Mouse (Mus musculus) midbrain, embryonic 14.5 days (tissue): ENCODE results near the gene Rnase4. TPM values are rescaled to one million over a fixed set of nuclear protein-coding genes. Genes with fewer than 3 reads are reported as not detected.

Experiments
- ATAC-seq: fragments of 200-750 bp; cut with Nextera tagmentation; 2 replicates; pipeline ENCODE4 v1.8.0; 2017; ENCODE audit warnings: moderate number of reproducible peaks, moderate library complexity; ENCODE audit not compliant: low FRiP score, low TSS enrichment
- DNase-seq: peaks from one replicate; pipeline ENCODE4 v3.0.0-alpha.2; 2015
- H3K27ac ChIP-seq: fragments of 300-500 bp; sonication (generic); replicated peaks from 2 replicates; pipeline ENCODE4 v1.5.1; 2014; ENCODE audit warnings: mild to moderate bottlenecking, low read depth, low read length, moderate library complexity
- H3K27me3 ChIP-seq: fragments of 300-500 bp; sonication (generic); 2 replicates; pipeline ENCODE4 v1.6.1; 2014; ENCODE audit warnings: low read length, control low read depth, mixed read lengths; ENCODE audit not compliant: control insufficient read depth, insufficient read depth
- H3K36me3 ChIP-seq: fragments of 300-500 bp; sonication (generic); 2 replicates; pipeline ENCODE4 v1.6.1; 2014; ENCODE audit warnings: low read length, control low read depth; ENCODE audit not compliant: control insufficient read depth, insufficient read depth
- H3K4me1 ChIP-seq: fragments of 300-500 bp; sonication (generic); 2 replicates; pipeline ENCODE4 v1.6.1; 2014; ENCODE audit warnings: mild to moderate bottlenecking, antibody characterized with exemption, low read length, control low read depth; ENCODE audit not compliant: control insufficient read depth, insufficient read depth
- H3K4me2 ChIP-seq: fragments of 300-500 bp; sonication (generic); 2 replicates; pipeline ENCODE4 v1.6.1; 2014; ENCODE audit warnings: mild to moderate bottlenecking, low read length, moderate library complexity
- H3K4me3 ChIP-seq: fragments of 300-500 bp; sonication (generic); replicated peaks from 2 replicates; pipeline ENCODE4 v1.5.1; 2014; ENCODE audit warnings: low read depth, low read length
- H3K9ac ChIP-seq: fragments of 300-500 bp; sonication (generic); replicated peaks from 2 replicates; pipeline ENCODE4 v1.6.1; 2014; ENCODE audit warnings: mild to moderate bottlenecking, low read length, moderate library complexity
- H3K9me3 ChIP-seq: fragments of 300-500 bp; sonication (generic); 2 replicates; pipeline ENCODE4 v1.6.1; 2016; ENCODE audit warnings: low read length, control low read depth, mixed read lengths; ENCODE audit not compliant: control insufficient read depth
- WGBS: fragments of 180-500 bp; shearing (Covaris S2); extraction: QIAGEN DNeasy Blood & Tissue Kit; methylation state at CpG from one replicate; pipeline ENCODE4 v1.1.7; 2014; 5-methylcytosine and 5-hydroxymethylcytosine counted together
- polyA plus RNA-seq: library from polyadenylated mRNA; unstranded; fragments of >200 nt; fragmentation: Nextera tagmentation; extraction: Ambion mirVana; gene quantifications from 2 replicates; pipeline ENCODE4 v1.2.1, GENCODE M21; 2014

Rnase4 gene
- polyA plus RNA-seq, 1 experiment from 2014 or later, result 12.7 TPM

- DNase-seq, result no peak
Observed at GRCm38 (mm10) chr14:51085086-51085485, 5.8 kb upstream of the Rnase4 start.

DNA sequence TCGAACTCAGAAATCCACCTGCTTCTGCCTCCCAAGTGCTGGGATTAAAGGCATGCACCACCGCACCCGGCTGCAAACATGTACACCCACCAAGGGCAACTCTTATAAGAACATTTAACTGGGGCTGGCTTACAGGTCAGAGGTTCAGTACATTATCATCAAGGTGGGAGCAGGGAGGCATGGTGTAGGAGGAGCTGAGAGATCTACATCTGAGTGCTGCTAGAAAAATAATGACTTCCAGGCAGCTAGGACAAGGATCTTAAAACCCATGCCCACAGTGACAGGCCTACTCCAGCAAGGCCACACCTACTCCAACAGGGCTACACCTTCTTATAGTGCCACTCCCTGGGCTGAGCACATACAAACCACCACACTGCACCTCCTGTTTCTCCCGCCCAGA, 5.0 kb upstream of the Rnase4 start:
- Histone ChIP-seq H3K4me3 (no peak overlapping the region), H3K4me1 (0 out of 2 replicates have a peak, but pooled peaks cover 10% of the 10 kb centered on the region)

More at GRCm38 (mm10) chr14:51085086-51085485, 5.8 kb upstream of the Rnase4 start:
- 0 out of 2 replicates have a peak, but pooled peaks cover 10% of the 10 kb centered on the region for H3K4me1 ChIP-seq
- no peaks in the 10 kb centered on the region for H3K36me3 ChIP-seq
- H3K27ac ChIP-seq, result no peak overlapping the region
- no peak overlapping the region for H3K9ac ChIP-seq
- H3K27me3 ChIP-seq, result peaks cover 15% of the 10 kb centered on the region
- no peak overlapping the region for H3K4me2 ChIP-seq
- H3K4me3 ChIP-seq, result no peak overlapping the region
- no peak for ATAC-seq
- no peaks in the 10 kb centered on the region for H3K9me3 ChIP-seq
- 86% methylated on average over 2 of the region's 2 CpGs for WGBS

GRCm38 (mm10) chr14:51087762-51088161, 3.1 kb upstream of the Rnase4 start:
- 0 out of 2 replicates have a peak, but pooled peaks cover 10% of the 10 kb centered on the region for H3K4me1 ChIP-seq
- WGBS, result 9% methylated on average over 9 of the region's 9 CpGs
- H3K4me2 ChIP-seq, result peak overlapping the region; percentile 76
- no peak overlapping the region for H3K27ac ChIP-seq
- peak overlapping the region; percentile 67 for H3K4me3 ChIP-seq
- H3K9ac ChIP-seq, result 0 out of 2 replicates have a peak overlapping the region, but pooled peaks have one; percentile 59
- DNase-seq (peak; percentile 31), ATAC-seq (no peak)
- H3K9me3 ChIP-seq, result no peaks in the 10 kb centered on the region
- H3K36me3 ChIP-seq, result no peaks in the 10 kb centered on the region
- H3K27me3 ChIP-seq, result peaks cover 15% of the 10 kb centered on the region

More for the DNA sequence above, 5.0 kb upstream of the Rnase4 start:
- ATAC-seq, result no peak
- H3K4me2 ChIP-seq, result no peak overlapping the region
- DNase-seq, result no peak
- no peaks in the 10 kb centered on the region for H3K9me3 ChIP-seq
- H3K36me3 ChIP-seq, result no peaks in the 10 kb centered on the region
- no peak overlapping the region for H3K27ac ChIP-seq
- no peak overlapping the region for H3K9ac ChIP-seq
- WGBS, result 82% methylated on average over 4 of the region's 4 CpGs
- H3K27me3 ChIP-seq, result peaks cover 15% of the 10 kb centered on the region

DNA sequence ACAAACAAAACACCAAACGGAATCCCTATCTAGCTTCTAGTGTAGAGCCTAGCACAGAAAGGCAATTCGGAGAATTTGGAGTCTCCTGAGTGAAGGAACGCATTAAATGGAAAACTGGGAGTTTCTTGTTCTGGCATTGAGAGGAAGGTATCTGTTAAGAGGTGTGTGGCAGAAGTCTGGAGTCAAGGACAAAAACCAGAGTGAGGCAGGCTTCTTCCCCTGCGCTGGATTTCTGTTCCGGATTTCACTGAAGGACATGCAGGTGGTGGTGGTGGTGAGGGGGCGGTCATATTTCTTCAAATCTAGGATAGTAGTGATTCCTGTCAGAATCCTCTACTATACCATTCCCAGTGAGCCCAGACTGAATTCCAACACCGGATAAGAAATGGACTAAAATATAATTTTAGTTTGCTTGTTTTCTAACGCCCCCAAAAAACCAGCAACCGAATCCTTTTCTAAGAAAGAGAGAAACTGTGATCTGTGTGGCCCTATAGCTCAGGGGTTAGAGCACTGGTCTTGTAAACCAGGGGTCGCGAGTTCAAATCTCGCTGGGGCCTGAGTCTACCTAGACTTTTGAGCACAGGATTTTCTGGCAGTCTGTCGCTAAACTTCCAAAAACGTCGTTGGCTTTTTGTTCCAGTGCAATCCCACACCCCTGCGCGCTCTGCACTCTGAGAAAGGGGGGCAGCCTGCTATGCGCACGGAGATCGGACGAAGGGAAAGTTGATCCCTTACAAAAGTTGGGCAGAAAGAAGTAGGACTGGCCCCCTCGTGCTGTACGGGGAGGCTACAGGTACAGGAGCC, 2.5 kb upstream of the Rnase4 start:
- Histone ChIP-seq H3K27ac (peak overlapping the region; percentile 46), H3K4me1 (0 out of 2 replicates have a peak, but pooled peaks cover 6% of the 10 kb centered on the region), H3K4me3 (peak overlapping the region; percentile 67), H3K9me3 (no peaks in the 10 kb centered on the region), H3K4me2 (peak overlapping the region; percentile 76), H3K27me3 (peaks cover 10% of the 10 kb centered on the region), H3K9ac (peak overlapping the region; percentile 59), H3K36me3 (no peaks in the 10 kb centered on the region)
- peak; percentile 86 for DNase-seq
- ATAC-seq, result peak; percentile 55
- WGBS, result under 1% methylated on average over 23 of the region's 23 CpGs

GRCm38 (mm10) chr14:51088970-51089673, 1.8 kb upstream of the Rnase4 start:
- WGBS, result under 1% methylated on average over 34 of the region's 34 CpGs
- H3K4me3 ChIP-seq, result peak overlapping the region; percentile 67
- peak overlapping the region; percentile 46 for H3K27ac ChIP-seq
- H3K9me3 ChIP-seq, result no peaks in the 10 kb centered on the region
- no peaks in the 10 kb centered on the region for H3K36me3 ChIP-seq
- peaks cover 4% of the 10 kb centered on the region; the same call in 1 of the 2 replicates for H3K27me3 ChIP-seq
- no peaks in the 10 kb centered on the region for H3K4me1 ChIP-seq
- peak; percentile 94 for ATAC-seq
- peak; percentile 97 for DNase-seq
- peak overlapping the region; percentile 76 for H3K4me2 ChIP-seq
- H3K9ac ChIP-seq, result peak overlapping the region; percentile 59

GRCm38 (mm10) chr14:51089674-51090076, 1.2 kb upstream of the Rnase4 start:
- Histone ChIP-seq H3K4me3 (peak overlapping the region; percentile 67), H3K4me1 (no peaks in the 10 kb centered on the region), H3K27me3 (no peaks in the 10 kb centered on the region), H3K9ac (peak overlapping the region; percentile 50), H3K9me3 (no peaks in the 10 kb centered on the region), H3K36me3 (no peaks in the 10 kb centered on the region), H3K27ac (peak overlapping the region; percentile 66), H3K4me2 (peak overlapping the region; percentile 76)
- DNase-seq (no peak), ATAC-seq (no peak)
- 0% methylated on average over 15 of the region's 15 CpGs for WGBS

DNA sequence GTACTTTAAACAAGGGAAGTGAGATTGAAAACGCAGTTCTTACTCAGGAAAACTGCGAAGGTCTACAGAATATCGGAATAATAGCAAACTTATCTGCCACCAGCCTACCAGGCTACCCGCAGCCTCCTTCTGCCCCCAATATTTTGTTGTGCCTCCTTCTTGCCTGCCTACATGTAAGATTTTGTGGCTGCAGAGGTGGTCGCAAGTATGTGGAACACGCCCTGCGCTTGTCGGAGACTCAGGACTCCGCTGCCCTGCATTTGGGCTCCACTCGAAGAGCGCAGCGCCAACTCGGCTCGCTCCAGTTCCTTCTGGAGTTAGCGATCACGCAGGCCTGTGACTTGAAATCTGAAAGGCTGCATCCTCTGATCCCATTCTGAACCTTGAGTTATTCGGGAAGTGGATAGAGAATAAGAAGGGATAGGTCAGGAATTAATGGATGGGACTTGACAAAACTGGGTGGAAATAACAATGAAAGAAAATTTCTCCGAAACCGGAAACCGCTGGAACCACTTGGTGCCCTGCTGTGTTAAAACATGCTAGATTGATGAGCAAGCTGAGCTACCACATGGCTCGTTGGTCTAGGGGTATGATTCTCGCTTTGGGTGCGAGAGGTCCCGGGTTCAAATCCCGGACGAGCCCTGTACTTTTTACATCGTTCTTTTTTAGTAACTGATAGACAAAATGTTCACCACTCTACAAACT, 648 bp upstream of the Rnase4 start:
- Histone ChIP-seq H3K36me3 (no peaks in the 10 kb centered on the region), H3K27ac (peak overlapping the region; percentile 66), H3K9me3 (no peaks in the 10 kb centered on the region), H3K27me3 (no peaks in the 10 kb centered on the region), H3K4me1 (no peaks in the 10 kb centered on the region), H3K4me2 (peak overlapping the region; percentile 76), H3K4me3 (peak overlapping the region; percentile 67), H3K9ac (peak overlapping the region; percentile 50)
- DNase-seq, result peak; percentile 90
- ATAC-seq, result peak; percentile 54
- WGBS, result under 1% methylated on average over 27 of the region's 27 CpGs

GRCm38 (mm10) chr14:51092073-51092620, 1.3 kb downstream of the Rnase4 start:
- peak overlapping the region; percentile 76 for H3K4me2 ChIP-seq
- no peak overlapping the region for H3K27ac ChIP-seq
- no peak for DNase-seq
- no peak overlapping the region for H3K9ac ChIP-seq
- peak overlapping the region; percentile 67; the same call in 1 of the 2 replicates for H3K4me3 ChIP-seq
- WGBS, result 56% methylated on average over 8 of the region's 8 CpGs
- no peaks in the 10 kb centered on the region for H3K36me3 ChIP-seq
- no peaks in the 10 kb centered on the region for H3K27me3 ChIP-seq
- H3K4me1 ChIP-seq, result no peaks in the 10 kb centered on the region
- no peaks in the 10 kb centered on the region for H3K9me3 ChIP-seq
- no peak for ATAC-seq
